Mouse (Mus musculus): ENCODE data around the gene Efhd1. TPM values are rescaled to one million over a fixed set of nuclear protein-coding genes. Genes with fewer than 3 reads are reported as not detected.

Gene Efhd1
- polyA plus RNA-seq, 1 experiment from 2014 or later, result 0.54 TPM

Other genes with a start within 250 kb of the Efhd1 start
- gene Alppl2, start 174.4 kb upstream of the Efhd1 start, polyA plus RNA-seq (2016; fragmentation: Nextera tagmentation; extraction: Ambion mirVana), result not detected in 2 replicates
- not detected in 2 replicates for gene Alpi, start 162.8 kb upstream of the Efhd1 start, polyA plus RNA-seq (2016; fragmentation: Nextera tagmentation; extraction: Ambion mirVana)
- gene Akp3, start 139.4 kb upstream of the Efhd1 start, polyA plus RNA-seq (2016; fragmentation: Nextera tagmentation; extraction: Ambion mirVana), result not detected in 2 replicates
- 7.5 and 8.8 TPM in 2 replicates for gene Ecel1, start 107.8 kb upstream of the Efhd1 start, polyA plus RNA-seq (2016; fragmentation: Nextera tagmentation; extraction: Ambion mirVana)
- gene Prss56, start 81.0 kb upstream of the Efhd1 start, polyA plus RNA-seq (2016; fragmentation: Nextera tagmentation; extraction: Ambion mirVana), result 0.08 and 0.17 TPM in 2 replicates
- gene Chrnd, start 73.8 kb upstream of the Efhd1 start, polyA plus RNA-seq (2016; fragmentation: Nextera tagmentation; extraction: Ambion mirVana), result not detected in 2 replicates
- not detected in 2 replicates for gene Chrng, start 59.7 kb upstream of the Efhd1 start, polyA plus RNA-seq (2016; fragmentation: Nextera tagmentation; extraction: Ambion mirVana)
- gene Eif4e2, start 50.4 kb upstream of the Efhd1 start, polyA plus RNA-seq (2016; fragmentation: Nextera tagmentation; extraction: Ambion mirVana), result 147 and 148 TPM in 2 replicates
- gene Gigyf2, start 62.6 kb downstream of the Efhd1 start, polyA plus RNA-seq (2016; fragmentation: Nextera tagmentation; extraction: Ambion mirVana), result 64.3 and 71.7 TPM in 2 replicates
- gene Kcnj13, start 130.4 kb downstream of the Efhd1 start, polyA plus RNA-seq (2016; fragmentation: Nextera tagmentation; extraction: Ambion mirVana), result 1.4 and 2.3 TPM in 2 replicates
- not detected in 2 replicates for gene Snorc, start 205.9 kb downstream of the Efhd1 start, polyA plus RNA-seq (2016; fragmentation: Nextera tagmentation; extraction: Ambion mirVana)
- not detected in 2 replicates for gene Neu2, start 245.5 kb downstream of the Efhd1 start, polyA plus RNA-seq (2016; fragmentation: Nextera tagmentation; extraction: Ambion mirVana)

Data from midbrain, embryonic 12.5 days (tissue).